Mouse (Mus musculus) CH12.LX (cell line): ENCODE measurements at regions not wholly inside any gene's neighbourhood (a gene's known extent, or its start where the extent isn't known, plus 50 kb on each side); places are given as distances from the start of the nearest gene placed in this dataset.

Source experiments
- CHD2 ChIP-seq: IDR thresholded peaks from 2 replicates; pipeline ENCODE4 v1.6.1; 2011; ENCODE audit warnings: low read length, improper control_type of control experiment
- CTCF ChIP-seq, 2 experiments: IDR thresholded peaks in 1 of 2; conservative IDR thresholded peaks in 1 of 2; 2 replicates each; pipeline ENCODE4 v1.5.1; 2011 to 2012; ENCODE audit warnings: low read depth in 2 of 2, low read length in 2 of 2, improper control_type of control experiment in 1 of 2, inconsistent platforms in 1 of 2, mild to moderate bottlenecking in 1 of 2, moderate library complexity in 1 of 2
- MYC ChIP-seq: IDR thresholded peaks from 2 replicates; pipeline ENCODE4 v1.6.1; 2011; ENCODE audit warnings: low read depth, mild to moderate bottlenecking, improper control_type of control experiment, low read length
- POLR2A ChIP-seq: IDR thresholded peaks from 2 replicates; pipeline ENCODE4 v1.6.1; 2011; ENCODE audit warnings: low read depth, mild to moderate bottlenecking, improper control_type of control experiment, low read length
- SIN3A ChIP-seq: IDR thresholded peaks from 2 replicates; pipeline ENCODE4 v1.6.1; 2012; ENCODE audit warnings: low read length, improper control_type of control experiment, inconsistent platforms
- TBP ChIP-seq: conservative IDR thresholded peaks from 2 replicates; pipeline ENCODE4 v1.6.1; 2011; ENCODE audit warnings: low read depth, low read length, improper control_type of control experiment

GRCm38 (mm10) chr9:101592621-101593020 lies 269.0 kb upstream of the 9630041A04Rik start:
- no peak for TF ChIP-seq CHD2
- TF ChIP-seq MYC = no peak
- TF ChIP-seq CTCF (conservative IDR thresholded peaks at IDR 0.05 in 1 of 2, IDR thresholded peaks at IDR 0.05 in 1 of 2; ENCODE audit: low read depth in 2 of 2, low read length in 2 of 2) = no peak
- no peak for TF ChIP-seq POLR2A
- TF ChIP-seq SIN3A = no peak
- no peak for TF ChIP-seq TBP
